Mouse (Mus musculus) neutrophil, adult 5-6 weeks (primary cell): Measurements from ENCODE around the gene Fndc5. TPM values are rescaled to one million over a fixed set of nuclear protein-coding genes. Genes with fewer than 3 reads are reported as not detected.

Experiments
- ATAC-seq: fragments of 151-379, 151-347 bp; 2 replicates; pipeline ENCODE4 v1.8.0; 2017; ENCODE audit warnings: mild to moderate bottlenecking, moderate TSS enrichment; ENCODE audit not compliant: insufficient number of reproducible peaks, poor library complexity, low FRiP score, severe bottlenecking; ENCODE audit errors: extremely low read depth
- total RNA-seq: library from RNA; stranded (forward); fragments of 200-1000 nt; gene quantifications from 2 replicates; pipeline ENCODE4 v1.2.3, GENCODE M21; 2017

The Fndc5 gene
- total RNA-seq, 1 experiment from 2014 or later, result not detected

- ATAC-seq, result no peak
Measured at GRCm38 (mm10) chr4:129190538-129190937, 53.7 kb downstream of the Fndc5 start.

- ATAC-seq, result no peak
Measured at GRCm38 (mm10) chr4:129191691-129192090, 54.9 kb downstream of the Fndc5 start.

Other genes starting within 250 kb of the Fndc5 start
- 0.98 TPM in 1 of 2 replicates, not detected in the other for gene Azin2, start 174.6 kb upstream of the Fndc5 start, total RNA-seq
- gene Ak2, start 145.0 kb upstream of the Fndc5 start, total RNA-seq, result 36.3 and 40.5 TPM in 2 replicates
- gene Rnf19b, start 78.7 kb upstream of the Fndc5 start, total RNA-seq, result 196 and 238 TPM in 2 replicates
- gene Tmem54, start 31.5 kb upstream of the Fndc5 start, total RNA-seq, result not detected in 2 replicates
- gene Hpca, start 15.0 kb upstream of the Fndc5 start, total RNA-seq, result not detected in 2 replicates
- gene S100pbp, start 52.7 kb downstream of the Fndc5 start, total RNA-seq, result 33.0 and 44.8 TPM in 2 replicates
- gene Yars, start 52.8 kb downstream of the Fndc5 start, total RNA-seq, result 26.3 and 31.4 TPM in 2 replicates
- gene C77080, start 124.4 kb downstream of the Fndc5 start, total RNA-seq, result 2.0 TPM in 1 of 2 replicates, not detected in the other
- gene Sync, start 150.6 kb downstream of the Fndc5 start, total RNA-seq, result 0.12 TPM in 1 of 2 replicates, not detected in the other
- gene Rbbp4, start 198.4 kb downstream of the Fndc5 start, total RNA-seq, result 61.8 and 63.2 TPM in 2 replicates
- gene Zbtb8os, start 198.7 kb downstream of the Fndc5 start, total RNA-seq, result 52.5 and 55.0 TPM in 2 replicates
- 2.3 and 3.3 TPM in 2 replicates for gene Zbtb8a, start 241.1 kb downstream of the Fndc5 start, total RNA-seq